Mouse (Mus musculus) spleen, embryonic (tissue): ENCODE measurements around the gene Hoxa7.

Experiments used
- CTCF ChIA-PET: fragments of 350-600 bp; sonication (Branson Sonifier 250); formaldehyde crosslinking; loops from one replicate; lab custom pipeline; 2022; lab: Charles Lee

The Hoxa7 gene

DNA sequence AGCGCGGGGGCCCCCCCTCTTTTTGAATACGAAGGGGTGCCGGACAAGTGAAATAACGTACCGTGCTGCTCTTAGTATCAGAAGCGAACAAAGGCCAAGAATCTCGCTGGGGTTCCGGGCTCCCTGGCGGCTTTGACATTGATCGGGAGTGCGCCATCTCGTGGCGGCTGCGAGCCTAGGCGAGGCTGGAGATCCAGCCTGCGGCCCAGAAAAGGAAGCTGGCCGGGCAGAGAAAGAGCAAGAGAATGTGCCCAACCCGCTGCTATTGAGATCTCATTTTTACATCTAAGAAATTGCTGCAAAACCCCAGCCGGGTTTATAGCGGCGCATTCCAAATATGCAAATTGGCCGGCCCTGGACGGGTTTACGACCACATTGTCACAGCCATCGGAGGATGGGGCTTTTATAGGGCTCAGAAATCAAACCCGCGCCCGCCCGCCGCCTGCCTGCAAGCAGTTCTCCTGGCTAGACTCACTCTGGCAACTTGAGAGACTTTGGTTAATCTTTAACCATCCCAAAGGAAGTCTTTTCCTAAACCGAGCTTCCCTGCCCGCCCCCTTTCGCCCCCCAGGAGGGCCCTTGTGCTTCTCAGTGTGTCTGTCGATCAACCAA lies 18.8 kb upstream of the Hoxa7 start, which contains the start of gene Hoxa10:
TSS of gene Hoxa10 (minus strand) at position 466 of the 612 bp plus-strand sequence.
- CTCF ChIA-PET = interaction anchor here (0.7 to 1.4 kb wide), 4 partner anchors 11 to 28 kb away, joined by 3 to 6 read pairs (median 4); no protein-coding TSS in a partner anchor

DNA sequence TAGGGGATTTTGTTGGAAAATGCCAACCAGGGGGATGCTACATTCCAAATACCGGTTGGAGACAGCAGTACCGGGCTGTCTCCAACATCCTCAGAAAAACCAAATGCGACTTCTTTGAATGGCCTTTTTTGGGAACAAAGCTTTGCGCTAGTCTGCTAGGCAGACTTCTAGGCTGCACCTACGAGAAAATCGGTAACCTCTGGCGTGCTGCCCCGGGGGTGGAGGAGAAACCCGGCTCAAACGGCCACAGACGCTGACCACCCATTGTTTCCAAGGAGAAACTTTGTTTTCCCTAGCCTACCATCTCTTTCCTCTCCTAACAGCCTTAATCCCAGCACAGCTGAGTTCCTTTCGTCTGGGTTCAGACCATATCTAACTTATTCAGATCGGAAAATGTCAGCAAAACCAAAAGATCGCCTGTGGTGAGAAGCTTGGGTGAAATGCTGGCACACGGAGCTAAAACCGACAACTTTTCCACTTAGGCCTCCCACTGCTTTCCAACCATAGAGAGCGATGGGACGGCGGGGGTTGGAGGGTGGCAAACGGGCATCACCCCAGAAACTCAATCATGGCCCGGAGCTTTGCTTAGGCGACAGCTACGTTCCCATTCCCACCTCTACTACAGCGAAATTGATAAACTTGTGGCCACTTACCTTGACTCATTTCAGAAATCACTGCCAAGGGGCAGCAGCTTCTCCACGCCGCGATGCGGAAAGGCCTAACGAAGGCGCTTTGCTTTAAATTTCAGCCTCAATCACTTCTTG lies 18.2 kb upstream of the Hoxa7 start:
- CTCF ChIA-PET = interaction anchor here (0.6 to 1.4 kb wide), 4 partner anchors 10 to 28 kb away, joined by 3 to 6 read pairs (median 4); no protein-coding TSS in a partner anchor

DNA sequence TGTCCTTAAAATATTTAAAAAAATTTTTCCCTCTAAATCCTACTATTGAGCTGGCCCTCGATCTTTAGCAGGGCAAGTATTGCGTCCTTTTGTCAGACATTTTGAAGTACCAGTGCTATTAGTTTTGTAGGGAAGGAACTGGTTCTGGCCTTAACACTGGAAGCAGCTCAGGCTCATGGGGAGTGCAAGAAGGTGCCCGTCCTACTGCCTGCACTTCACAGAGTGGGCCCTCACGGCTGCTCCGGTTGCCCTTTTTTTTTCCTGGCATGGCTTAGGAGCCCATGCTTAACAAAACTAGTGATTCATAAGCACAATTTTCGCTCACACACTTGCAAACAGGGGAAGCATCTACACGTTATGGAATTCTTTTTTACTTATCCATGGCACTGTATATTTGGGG lies 17.3 kb upstream of the Hoxa7 start:
- CTCF ChIA-PET = interaction anchor here (0.6 to 0.7 kb wide), 2 partner anchors 15 kb away, joined by 3 to 4 read pairs; no protein-coding TSS in a partner anchor

DNA sequence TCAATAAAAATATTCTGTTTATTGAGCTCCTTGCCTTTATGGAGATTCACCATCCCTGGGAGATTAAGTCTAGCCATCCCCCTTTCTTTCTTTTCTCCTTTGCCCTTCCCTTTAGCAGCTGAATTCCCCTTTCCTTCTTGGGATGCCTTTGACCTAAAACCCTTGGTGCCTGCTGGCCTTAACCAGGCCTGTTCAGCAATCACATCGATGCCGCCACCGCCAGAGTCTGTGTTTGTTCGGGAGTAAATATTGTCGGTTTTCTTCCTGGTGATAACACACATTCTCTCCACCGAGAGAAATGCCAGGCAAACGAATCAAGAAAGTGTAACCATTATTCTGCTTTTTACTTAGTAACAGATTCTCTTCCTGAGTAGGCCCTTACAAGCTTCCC lies 16.5 kb upstream of the Hoxa7 start:
- CTCF ChIA-PET = no interaction called here

DNA sequence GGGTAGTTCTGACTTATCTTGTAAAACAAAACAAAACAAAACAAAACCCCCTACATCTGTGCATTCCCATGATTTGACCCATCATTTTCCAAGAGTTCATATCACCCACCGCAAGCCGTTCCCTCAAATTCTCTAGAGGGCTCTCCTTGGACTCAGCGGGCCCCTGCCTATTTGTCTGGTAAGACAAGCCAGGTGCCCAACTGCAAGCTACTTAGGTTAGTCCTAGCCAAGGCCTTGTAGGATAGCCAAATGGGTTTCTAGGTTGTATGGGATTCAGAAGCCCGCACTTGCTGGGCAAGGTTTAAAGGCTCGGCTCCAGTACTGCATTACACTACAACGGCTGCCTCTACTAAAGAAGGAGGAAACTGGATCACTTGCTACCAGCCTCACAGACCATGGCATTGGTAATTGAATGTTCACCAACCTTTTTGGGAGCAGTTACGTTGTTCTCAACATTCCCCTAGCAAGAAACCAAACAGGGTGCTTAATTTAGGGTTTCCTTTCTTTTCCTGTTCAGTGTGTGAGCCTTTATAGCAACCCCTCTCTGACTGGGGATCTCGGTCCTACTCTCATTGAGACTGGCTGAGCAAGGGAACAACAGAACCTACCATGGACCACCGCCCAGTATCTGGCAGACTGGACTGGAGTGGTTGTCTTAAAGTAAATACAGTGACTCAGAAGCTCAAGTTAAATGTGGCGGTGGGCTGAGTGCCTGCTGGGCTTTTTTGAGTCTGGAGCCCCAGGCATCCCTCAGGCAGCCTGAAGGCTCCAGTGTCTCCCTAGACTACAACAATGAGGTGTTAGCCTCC lies 15.9 kb upstream of the Hoxa7 start:
- CTCF ChIA-PET = no interaction called here

DNA sequence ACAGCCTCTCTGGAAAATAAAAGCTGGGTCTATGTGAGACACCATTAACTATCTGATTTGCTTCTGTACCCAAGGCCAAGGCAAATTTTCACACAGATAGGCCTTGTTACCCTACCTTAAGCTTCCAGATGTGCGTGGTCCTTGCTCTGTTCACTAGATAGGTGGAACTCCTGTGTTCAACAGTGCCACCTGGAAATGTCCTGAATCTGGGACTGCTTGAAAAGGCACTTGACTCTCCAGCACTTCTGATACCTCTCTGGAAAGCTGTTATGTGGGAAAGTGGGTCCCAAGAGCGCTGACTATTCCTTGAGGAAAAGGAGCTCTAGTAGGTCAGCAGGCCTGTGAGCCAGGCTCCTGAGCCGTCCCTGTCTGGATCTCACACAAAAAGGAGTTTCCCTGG lies 15.2 kb upstream of the Hoxa7 start:
- CTCF ChIA-PET = no interaction called here

DNA sequence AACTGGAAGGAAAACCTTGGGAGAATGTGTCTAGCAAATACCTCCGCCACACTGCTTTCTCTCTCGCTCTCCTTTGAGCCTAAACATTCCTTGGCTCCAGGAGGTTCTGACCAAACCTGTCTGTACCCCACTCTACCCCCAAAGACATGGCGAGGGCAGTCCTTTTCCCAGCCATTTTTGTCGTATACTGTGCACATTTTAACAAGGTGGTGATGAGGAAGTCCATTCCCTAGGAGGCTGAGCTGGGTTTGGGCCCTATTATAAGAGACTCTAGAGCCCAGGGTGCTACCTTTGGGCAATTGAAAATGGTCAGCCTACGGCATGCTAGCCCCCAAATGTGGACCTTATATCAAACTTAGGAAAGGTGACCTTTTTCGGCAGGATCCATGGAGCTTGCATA lies 14.2 kb upstream of the Hoxa7 start:
- CTCF ChIA-PET = no interaction called here

DNA sequence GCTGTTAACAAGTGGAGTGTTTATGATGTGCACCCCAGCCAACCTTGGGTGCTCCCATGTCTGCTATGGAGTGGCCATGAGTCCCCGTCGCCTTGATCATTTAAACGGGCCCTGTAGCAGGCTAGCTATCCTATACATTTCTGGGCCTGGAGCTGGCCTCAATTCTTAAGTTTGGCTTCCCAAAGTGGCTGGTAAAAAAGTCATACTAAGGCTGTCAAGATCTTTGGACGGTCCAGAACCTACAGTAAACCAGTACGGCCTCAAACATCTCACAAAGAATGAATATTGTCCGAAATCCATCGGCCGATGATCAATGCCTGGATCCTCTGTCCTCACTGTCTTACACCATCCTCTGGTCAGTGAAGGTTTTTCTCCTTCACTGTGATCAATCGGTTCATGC lies 13.6 kb upstream of the Hoxa7 start:
- CTCF ChIA-PET = no interaction called here

DNA sequence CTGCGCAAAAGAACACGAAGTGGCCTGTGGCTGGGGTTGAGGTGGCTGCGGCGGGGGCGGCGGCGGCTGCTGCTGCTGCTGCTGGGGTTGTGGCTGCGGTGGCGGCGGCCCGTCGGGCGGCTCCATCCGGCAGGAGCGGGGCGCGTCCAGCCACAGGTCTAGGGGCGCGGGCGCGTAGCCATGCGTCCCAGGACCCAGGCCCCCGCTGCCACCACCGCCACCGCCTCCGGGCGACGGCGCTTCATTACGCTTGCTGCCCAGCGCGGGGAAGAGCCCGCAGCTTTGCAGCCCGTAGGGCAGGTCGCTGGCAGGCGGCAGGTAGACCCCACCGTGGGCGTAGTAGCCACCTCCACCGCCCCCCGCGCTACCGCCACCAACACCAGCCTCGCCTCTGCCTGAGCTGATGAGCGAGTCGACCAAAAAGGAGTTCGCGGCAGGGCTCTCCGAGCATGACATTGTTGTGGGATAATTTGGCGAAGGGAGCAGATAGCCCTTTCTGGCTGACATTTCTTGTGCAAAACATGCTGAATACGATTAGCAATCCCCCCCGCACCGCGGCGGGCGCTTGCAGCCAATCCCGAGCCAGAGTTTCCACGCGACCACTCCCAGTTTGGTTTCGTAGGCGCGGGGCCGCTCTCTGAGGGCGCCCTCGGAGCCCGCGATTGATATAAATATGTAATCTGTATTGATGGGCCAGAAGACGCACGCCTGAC lies 12.9 kb upstream of the Hoxa7 start:
- CTCF ChIA-PET = interaction anchor here (0.5 to 0.9 kb wide), 2 partner anchors 14 to 55 kb away, joined by 3 to 11 read pairs; no protein-coding TSS in a partner anchor

DNA sequence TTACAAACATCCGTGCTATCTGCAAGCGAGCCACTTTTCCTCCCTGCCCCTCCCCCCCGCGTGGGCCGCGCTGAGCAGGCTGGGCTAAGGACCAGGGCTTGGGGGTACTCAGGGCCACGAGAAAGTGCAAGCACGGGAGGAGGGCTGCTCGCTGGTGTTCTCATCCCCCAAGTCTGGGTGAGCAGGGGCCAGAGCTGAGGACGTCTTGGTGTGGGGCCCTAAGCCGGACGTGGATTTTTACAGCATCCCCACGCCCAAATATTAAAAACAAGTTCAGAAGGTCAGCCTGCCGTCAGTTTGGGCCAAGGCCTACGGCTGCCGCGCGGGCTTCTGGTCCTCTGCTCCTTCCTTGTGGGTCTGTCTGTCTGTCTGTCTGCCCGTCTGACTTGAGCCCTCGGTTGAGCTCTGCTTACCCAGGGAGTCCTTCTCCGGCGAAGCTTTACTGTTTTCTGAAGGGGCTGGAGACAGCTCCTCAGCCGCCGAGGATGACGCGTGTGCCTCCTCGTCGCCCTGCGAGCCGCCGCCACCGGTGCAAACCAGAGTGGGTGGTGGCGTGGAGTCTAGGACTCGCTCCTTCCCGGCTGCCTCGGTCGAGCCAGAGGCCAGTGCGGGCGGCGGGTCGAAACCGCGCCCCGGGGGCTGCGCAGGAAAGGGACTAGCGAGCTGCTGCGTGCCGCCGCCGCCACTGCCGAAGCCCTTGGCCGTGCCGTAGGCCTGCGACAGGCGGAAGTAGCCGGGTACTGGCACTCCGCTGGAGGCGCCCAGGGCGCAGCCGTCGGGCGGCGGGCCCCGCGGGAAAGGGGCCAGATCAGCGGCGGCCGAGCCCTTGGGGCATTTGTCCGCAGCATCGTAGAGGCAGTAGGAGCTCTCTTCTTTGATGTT lies 12.1 kb upstream of the Hoxa7 start:
- CTCF ChIA-PET = interaction anchor here (0.5 to 0.9 kb wide), 3 partner anchors 11 to 55 kb away, joined by 3 to 11 read pairs (median 3); no protein-coding TSS in a partner anchor

DNA sequence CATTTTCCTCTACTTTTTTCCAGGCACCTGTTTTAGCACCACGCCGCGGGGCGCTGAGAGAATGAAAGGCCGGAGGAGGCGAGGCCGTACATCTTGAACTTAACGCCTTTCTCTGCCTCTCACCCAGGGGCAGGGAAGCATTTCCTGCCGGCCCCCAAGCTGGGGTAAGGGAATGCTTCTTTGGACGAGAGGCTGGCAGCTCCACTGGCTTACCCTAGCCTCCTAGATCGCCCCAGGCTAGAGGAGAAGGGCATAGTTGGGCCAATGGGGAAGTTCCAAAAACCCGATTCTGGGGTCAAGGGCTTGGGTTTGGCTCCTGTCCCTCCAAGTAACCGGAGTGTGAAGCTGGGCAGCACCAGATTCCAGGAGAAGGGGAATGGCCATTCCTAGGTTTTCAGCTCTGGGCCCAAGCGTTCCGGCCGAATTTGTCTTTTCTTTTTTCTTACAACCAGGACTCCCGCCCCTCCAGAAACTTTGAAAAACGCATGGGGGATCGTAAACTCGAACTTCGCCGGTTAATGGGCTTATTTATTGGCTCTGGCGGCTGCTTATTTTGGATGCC lies 11.4 kb upstream of the Hoxa7 start:
- CTCF ChIA-PET = interaction anchor here (0.6 to 0.9 kb wide), 3 partner anchors 10 to 1049 kb away, joined by 3 read pairs; no protein-coding TSS in a partner anchor

DNA sequence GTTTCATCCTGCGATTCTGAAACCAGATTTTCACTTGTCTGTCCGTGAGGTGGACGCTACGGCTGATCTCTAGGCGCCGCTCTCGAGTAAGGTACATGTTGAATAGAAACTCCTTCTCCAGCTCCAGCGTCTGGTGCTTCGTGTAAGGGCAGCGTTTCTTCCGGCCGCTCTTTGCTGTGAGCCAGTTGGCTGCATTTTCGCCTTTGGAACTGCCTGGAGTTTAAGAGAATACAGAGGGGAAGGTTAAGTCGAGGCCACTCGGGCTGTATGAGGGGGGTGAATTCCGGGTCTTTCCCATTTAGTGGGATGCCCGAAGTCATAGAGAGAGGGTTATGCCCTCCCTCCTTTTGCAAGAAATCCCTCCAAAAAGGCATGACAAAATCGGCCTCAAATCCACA lies 10.9 kb upstream of the Hoxa7 start:
- CTCF ChIA-PET = interaction anchor here (0.6 kb wide), 2 partner anchors 24 to 1049 kb away, joined by 3 to 4 read pairs; no protein-coding TSS in a partner anchor

DNA sequence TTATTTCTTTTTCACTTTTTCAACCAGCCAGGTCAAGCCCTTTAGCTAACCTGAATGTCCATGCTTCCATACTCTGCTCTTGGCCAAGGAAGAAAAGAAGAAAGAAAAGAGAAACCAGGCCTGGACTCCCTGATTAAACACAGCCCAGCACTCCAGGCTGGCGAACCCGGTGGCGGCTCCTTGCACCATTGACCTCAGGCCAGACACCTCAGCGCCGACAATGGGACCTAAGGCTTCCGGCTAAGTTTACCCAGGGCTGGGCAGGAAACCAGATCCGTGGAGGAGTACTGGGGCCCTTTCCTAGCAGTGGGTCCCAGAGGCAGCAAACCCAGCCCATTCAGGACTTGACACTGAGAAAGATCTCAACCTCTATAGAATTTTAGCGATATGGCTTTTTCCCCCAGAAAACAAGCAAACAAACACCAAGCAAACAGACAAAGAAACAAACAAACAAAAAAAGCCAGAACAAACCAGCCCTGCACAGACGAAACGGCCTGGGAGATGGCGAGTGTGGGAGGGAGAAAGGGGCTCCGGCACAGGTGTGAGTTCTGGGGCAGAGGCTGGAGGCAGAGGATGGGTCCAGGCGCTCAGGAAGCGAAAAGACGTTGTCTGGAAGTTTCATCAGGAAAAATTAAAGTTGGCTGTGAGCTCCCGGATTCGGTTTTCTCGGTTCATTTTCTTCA lies 10.4 kb upstream of the Hoxa7 start:
- CTCF ChIA-PET = interaction anchor here (0.6 kb wide), 1 partner anchor 25 kb away, joined by 4 read pairs; no protein-coding TSS in a partner anchor

DNA sequence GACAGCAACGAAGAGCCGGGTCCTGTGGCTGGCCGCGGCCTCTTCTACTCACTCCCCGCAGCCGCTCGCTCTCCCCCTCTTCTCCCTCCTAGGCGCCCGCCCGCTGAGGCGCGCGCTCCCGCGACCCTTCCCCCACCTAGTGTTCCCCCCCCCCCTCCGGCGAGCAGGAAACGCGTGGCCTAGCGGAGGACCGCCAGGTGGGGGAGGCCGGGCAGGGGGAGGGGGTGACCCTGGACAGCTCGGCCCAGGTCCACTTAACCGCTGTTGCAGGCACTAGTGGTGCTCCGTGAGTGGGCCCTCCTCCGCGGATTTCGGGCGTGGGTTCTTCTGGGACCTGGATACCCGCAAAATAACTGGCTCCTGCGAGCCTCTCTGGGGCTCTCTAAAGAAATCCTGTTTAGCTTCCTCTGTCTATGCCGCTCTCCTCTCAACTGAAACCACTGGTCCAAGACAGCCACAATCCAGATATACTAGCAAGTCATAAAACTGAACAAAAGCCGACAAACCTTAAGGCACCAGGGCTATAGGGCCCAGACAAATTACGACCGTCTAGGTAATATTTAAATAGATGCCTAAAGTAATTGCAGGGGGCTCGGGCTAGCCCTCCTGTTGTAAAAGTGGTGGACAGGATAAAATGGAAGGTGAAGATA lies 9.0 kb upstream of the Hoxa7 start, which contains the start of gene Hoxa9:
TSS of gene Hoxa9 (minus strand) at position 574 of the 650 bp plus-strand sequence.
- CTCF ChIA-PET = interaction anchor here (0.6 to 0.7 kb wide), 3 partner anchors 16 to 364 kb away, joined by 4 to 6 read pairs (median 5); no protein-coding TSS in a partner anchor

DNA sequence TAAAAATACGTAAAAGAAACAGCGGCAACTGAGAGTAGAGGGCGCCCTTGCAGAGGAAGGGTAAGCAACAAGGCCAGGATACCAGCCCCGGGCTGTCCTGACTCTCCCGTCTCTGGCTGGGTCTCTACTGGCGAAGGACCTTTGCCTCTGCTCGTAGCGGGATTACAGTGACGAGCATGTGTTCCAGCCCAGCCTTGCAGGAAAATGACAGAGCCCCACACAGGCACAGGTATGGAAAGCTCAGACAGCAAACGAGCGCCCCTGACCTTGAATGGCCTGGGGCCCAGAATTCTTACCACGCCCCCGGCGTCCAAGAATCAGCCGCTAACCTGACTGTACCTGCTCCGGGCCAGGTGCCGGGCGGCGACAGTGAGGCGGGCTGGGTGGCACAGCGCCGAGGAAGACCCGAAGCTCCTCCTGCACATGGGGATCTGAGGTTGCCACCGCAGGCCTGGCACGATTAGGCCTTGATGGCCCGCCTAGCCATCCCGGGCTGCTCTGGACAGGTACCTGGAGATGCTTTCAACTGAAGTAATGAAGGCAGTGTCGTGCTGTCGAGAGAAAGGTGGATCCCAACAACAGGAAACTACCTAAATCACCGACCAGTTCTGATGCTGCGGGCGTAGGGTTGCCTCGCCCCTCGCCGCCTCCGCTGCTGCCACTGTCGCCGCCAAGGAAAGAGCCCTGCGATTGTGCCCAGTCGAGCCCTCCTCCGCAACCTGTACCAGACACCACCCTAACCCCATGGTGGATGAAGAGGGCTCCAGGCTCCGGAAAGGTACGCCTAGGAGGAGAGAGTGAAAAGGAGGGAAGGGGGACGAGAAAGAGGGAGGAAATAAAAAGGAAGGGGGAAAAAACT lies 8.1 kb upstream of the Hoxa7 start:
- CTCF ChIA-PET = interaction anchor here (0.7 to 0.9 kb wide), 5 partner anchors 11 to 363 kb away, joined by 3 to 5 read pairs (median 3); partner anchors contain the start of gene Hoxa10

DNA sequence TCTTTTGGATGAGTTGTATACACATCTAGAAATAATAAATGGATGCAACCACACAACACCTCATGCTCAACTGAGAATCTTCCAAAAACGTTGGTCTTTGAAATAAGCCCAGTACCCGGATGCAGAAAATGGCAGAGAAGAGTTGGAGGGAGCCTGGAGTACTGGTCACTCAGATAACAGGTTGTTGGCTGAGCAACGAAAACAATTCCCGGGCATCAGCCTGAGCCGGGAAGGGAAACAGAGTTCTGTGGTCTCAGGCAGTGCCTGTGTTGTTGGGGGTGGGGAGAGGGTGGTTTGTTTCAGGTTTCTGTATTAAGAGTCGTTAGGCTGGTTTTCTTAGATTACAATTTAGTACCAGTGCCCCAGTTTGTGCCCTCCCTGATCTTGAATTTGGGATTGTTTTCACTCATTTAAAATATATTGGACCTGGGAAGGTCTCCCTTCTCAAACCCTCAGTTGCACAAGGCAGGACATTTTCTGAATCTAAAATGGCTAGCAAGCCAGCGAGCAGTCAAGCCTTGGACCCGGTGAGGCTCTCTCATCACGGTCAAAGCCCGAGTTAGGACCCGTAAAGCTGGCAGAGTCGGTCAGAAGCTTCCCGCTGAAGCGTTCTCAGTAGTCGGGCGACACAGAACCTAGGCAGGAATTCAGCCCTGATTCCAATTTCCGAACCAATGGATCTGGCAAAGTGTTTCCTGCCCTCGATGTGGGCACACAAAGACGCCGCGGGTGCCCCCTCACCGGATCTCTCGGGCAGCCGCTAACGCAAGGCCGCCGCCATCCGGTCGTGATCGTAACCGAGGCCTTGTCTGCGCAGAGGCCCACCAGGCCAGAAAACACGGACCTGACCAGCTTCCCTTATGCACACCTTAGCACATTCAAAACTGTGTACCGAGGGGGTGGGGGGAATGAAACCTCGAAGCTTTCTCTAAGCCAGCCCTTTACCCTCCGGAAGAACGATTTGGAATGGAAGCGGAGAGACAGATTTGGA lies 7.1 kb upstream of the Hoxa7 start:
- CTCF ChIA-PET = interaction anchor here (0.7 to 0.9 kb wide), 5 partner anchors 11 to 337 kb away, joined by 3 read pairs; partner anchors contain the start of gene Hoxa10
